Mouse (Mus musculus): ENCODE measurements around the gene Cnpy2.
"Not testable (repeated sequence)": the region's sequence is repeated elsewhere in the genome, so short reads cannot be mapped to it uniquely, and the experiment has no call there.

Gene Cnpy2

DNA sequence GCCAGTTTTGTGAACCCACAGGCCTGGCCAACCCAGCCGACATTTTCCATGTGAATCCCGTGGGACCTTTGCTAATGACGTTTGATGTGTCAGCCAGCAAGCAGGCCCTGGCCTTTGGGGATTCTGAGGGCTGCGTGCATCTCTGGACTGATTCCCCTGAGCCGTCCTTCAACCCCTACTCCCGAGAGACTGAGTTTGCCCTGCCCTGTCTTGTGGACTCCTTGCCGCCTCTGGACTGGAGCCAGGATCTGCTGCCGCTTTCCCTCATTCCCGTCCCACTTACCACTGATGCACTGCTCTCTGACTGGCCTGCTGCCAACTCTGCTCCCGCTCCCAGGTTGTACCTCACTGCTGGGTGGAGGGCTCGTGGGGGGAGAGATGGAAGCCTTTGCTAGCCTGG is 12.1 kb upstream of the Cnpy2 start:
- no peak for ATAC-seq (ENCODE audit: insufficient number of reproducible peaks, low FRiP score, low TSS enrichment)

DNA sequence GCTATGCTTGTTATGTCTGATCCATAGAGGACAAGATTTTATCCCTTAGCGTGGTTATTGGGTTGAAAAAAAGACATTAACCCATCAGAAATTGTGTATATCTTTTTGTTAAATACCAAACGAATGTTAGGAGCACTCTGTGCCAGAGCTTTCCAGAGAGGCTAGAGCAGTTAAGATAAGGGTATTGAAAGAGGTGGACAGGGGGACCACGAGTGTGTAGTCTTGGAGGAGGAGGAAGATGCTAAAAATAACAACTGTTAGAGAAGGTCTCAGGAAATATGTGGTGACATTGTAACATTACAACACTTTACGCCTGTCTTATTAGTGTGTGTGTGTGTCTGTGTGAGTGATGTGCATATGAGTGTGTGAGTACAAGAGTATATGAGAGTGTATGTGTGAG is 11.4 kb upstream of the Cnpy2 start:
- ATAC-seq (ENCODE audit: insufficient number of reproducible peaks, low FRiP score, low TSS enrichment) = no peak

DNA sequence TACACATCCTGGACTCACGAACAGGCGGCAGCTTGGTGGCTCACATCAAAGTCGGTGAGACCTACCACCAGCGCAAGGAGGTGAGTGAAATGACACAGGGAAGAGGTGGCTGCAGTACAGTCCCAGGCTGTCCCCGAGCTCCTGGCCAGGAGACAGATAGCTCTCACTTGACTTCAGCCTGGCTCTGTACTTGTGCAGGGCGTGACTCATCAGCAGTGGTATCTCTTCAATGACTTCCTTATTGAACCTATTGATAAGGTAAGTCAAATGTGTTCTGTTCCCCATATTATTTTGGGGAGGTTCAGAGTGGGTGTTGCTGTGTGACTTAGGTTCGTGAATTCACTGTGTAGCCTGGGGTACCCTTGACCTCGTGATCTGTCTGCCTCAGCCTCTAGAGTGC is 6.7 kb upstream of the Cnpy2 start:
- ATAC-seq (ENCODE audit: insufficient number of reproducible peaks, low FRiP score, low TSS enrichment) = no peak

DNA sequence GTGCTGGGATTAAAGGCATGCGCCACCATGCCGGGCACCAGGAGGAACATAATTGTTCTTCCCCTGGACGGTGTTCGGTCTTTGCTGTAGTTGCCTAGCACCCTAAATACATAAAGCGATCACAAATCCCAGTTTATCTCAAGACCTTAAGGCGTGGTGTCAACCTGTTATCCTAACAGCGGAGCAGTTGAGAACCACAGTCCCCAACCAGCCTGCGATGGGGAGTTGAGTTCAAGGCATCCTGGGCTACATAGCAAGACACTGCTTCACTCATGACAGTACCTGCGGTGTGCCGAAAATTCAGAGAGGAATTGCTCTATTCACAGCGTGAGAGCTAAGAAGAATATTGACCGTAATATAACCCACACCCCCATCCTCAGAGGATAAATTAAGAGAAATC is 618 bp upstream of the Cnpy2 start:
- ATAC-seq (ENCODE audit: insufficient number of reproducible peaks, low FRiP score, low TSS enrichment) = no peak

DNA sequence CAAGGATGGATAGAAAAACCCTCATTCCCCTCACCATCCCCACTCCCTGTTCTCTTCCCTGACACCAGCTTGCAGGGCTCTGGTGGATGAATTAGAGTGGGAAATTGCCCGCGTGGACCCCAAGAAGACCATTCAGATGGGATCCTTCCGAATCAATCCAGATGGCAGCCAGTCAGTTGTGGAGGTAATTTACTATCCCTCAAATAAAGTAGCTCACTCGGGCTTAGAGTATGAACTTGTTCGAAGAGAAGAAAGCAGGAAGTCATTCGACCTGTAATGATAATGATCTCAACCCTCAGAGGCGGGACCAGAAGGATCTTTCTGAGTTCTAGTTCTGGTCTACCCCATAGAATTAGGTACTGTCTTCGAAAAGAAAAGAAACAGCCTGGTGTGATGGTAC is 1.3 kb downstream of the Cnpy2 start:
- ATAC-seq (ENCODE audit: insufficient number of reproducible peaks, low FRiP score, low TSS enrichment) = no peak

DNA sequence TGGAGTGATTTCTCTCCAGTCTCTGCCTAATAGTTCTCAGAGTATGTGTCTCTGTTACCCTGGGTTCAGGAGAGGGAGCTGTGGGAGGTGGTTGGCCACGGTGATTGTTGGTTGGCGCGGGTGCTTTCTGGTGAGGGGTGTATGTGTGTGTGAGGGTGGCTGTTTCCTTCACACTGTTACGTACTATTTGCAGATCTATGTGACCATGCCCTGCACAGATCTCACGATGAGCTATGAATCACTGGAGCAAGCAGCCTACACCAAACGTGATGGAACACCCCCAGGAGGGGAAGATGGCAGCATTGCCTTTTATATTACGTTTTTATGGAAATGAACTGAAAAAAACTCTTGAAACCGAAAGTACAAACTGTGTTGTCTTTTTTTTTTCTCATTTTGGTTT is 4.6 kb downstream of the Cnpy2 start:
- no peak for ATAC-seq (ENCODE audit: insufficient number of reproducible peaks, low FRiP score, low TSS enrichment)

DNA sequence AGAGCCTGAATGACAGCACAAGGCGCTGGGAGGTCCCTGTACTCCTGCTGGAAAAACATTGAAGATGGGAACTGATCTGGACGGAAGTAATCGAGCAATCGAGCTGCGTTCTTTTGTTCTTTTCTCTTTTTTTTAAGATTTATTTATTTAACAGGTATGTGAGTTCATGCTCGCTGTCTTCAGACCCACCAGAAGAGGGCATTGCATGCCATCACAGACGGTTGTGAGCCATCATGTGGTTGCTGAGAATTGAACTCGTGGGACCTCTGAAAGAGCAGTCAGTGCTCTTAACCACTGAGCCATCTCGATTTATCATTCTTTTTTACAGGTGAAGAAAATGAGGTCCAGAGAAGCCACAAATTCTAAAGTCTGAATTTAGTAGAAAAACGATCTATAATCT is 5.4 kb downstream of the Cnpy2 start:
- ATAC-seq (ENCODE audit: insufficient number of reproducible peaks, low FRiP score, low TSS enrichment) = no peak

DNA sequence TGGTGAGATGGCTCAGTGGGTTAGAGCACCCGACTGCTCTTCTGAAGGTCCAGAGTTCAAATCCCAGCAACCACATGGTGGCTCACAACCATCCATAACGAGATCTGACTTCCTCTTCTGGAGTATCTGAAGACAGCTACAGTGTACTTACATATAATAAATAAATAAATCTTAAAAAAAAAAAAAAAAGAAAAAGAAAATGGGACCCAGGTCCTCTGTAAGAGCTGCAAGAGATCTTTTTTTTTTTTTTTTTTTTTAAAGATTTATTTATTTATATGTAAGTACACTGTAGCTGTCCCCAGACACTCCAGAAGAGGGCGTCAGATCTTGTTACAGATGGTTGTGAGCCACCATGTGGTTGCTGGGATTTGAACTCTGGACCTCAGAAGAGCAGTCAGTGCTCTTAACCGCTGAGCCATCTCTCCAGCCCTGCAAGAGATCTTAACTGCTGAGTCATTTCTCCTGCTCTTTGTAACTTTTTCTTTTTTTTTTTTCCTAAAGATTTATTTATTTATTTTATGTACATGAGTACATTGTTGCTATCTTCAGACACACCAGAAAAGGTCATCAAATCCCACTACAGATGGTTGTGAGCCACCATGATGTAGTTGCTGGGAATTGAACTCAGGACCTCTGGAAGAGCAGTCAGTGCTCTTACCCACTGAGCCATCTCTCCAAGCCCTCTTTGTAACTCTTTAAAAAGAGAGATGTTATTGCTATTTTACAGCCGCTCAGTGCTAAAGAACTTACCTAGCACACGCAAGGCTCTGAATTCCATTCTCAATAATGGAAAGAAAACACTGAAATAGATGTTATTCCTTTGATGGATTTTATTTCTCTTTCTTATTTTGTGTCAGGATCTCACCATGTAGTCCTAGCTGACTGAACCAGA is 10.3 kb downstream of the Cnpy2 start:
- ATAC-seq (ENCODE audit: insufficient number of reproducible peaks, low FRiP score, low TSS enrichment) = not testable (repeated sequence)

DNA sequence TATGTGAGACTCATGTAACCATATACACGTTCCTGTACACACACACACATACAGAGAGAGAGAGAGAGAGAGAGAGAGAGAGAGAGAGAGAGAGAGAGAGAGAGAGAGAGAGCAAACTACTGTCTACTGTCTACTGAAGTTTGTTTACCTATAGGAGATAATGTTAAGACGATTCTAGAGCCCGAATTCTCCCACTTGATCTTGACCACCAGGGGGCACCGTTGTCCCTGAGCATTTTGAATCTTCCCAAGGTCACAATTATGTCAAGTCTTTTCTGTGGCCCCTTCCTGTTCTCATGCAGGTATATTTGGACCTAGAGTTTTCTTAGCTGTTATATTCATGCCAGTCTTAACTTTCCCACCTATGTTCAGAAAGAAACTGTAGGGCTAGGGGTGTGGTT is 13.3 kb downstream of the Cnpy2 start:
- no peak for ATAC-seq (ENCODE audit: insufficient number of reproducible peaks, low FRiP score, low TSS enrichment)

DNA sequence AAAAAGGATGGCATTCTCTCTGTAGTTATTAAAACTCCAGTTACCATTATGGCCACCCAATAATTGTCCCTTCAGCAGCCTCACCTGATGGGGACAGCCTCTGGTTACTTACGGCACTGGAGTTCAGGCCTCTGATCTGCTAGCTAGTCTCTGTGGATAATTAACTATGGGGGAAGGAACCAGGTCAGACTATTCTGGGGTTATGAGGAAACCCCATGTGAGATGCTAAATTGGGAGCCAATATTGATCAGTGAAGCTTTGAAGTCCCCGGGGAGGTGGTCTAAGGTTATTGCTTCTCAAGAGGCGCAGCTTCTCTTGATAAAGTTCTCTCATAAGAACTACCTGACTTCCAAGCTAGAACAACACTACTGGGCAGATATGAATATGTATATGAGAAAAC is 13.9 kb downstream of the Cnpy2 start:
- no peak for ATAC-seq (ENCODE audit: insufficient number of reproducible peaks, low FRiP score, low TSS enrichment)

DNA sequence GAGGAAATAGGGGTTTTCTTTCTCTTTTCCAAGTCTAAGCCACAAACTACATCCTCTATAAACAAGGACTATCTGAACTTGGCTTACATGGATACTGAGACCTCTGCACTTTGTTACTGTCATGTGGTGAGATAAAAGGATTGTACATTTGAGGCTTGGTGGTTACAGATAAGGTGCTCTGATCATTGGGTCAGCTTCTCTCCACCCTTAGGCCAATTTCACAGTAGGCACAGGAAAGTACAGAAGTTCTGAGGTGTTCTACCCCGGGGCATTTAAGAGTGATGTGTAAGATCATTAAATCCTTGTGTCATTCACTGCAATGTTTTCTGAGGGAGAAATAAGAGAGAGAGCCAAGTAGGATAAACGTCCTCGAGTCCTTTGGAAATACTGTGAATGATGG is 14.3 kb downstream of the Cnpy2 start:
- ATAC-seq (ENCODE audit: insufficient number of reproducible peaks, low FRiP score, low TSS enrichment) = no peak

DNA sequence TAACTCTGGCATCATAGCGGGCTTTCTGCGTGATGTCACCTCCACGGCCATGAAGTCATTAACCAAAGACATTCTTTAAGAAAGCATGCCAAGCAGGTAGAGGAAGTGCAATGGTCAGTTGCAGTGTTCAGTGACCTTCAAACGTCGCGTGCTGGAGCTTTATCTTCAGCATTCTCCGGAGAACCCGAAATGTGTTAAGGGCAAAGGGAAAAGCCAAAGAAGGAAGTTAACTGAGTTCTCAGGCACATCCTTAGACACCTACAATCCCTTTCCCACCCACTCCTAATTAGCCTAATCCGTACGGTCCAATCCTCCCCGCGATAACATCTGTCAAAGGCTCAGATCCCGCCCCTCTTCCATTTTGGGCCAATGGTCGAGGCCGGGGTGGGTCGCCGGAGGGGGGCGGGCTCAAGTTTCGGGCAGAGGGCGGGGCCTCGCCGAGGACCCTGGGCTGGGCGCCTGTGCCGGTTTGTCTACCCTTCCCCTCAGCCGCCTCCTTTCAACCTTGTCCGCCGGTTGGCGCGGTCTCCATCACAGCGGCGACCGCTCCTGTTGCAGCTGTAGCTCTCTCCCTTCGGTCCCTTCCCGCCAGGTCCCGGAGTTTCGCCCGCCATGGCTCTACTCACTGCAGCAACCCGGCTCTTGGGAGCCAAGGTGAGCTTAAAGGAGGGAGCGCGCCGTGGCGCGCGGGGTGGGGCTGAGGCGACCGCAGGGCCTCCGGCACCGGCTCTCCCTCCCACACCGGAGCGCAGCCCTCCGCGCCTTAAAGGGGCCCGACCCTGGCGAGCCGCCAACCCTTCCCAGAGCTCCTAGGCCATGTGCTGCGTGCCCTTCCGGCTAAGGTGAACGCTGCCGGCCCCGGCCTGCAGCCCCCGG is 15.3 kb downstream of the Cnpy2 start, which contains the start of gene Cs:
Gene Cs (plus strand): TSS at position 429 of the 876 bp plus-strand sequence.
- ATAC-seq (ENCODE audit: insufficient number of reproducible peaks, low FRiP score, low TSS enrichment) = peak; percentile 88

DNA sequence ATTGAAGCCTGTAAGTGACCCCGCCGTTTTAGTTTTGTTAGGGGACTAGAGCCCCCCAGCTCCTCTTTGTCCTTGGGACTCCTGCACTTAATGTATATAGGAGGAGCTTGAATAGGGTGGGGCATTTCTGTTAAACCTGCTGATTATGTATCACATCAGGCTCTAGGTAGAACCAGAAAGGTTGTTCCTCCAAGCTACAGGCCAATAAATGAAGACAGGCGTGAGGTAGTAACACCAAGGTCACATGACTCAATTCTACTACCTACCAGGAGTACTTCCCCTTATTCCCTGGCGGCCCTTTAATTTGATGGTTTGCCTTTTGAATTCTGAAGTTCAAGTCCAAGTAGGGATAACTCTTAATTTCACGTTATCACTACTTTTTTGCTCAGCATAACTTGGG is 16.2 kb downstream of the Cnpy2 start:
- ATAC-seq (ENCODE audit: insufficient number of reproducible peaks, low FRiP score, low TSS enrichment) = no peak

DNA sequence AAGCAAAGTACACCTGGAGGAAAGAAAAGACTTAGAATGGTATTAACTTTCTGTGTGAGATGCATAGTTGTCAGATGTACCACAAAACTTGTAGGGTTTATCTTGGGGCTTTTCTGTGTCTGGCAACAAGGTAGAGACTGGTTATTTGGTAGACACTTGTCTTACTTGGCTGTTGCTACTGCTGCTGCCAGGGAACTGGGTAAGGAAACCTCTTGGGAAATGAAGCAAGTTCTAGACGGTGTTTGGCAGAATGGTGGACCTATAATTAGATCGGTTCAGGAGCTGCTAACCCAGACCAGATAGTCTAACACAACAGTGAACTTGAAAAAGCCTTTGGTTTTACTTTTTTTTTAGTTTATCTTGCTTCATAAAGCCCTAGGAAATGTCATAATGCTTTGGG is 16.7 kb downstream of the Cnpy2 start:
- ATAC-seq (ENCODE audit: insufficient number of reproducible peaks, low FRiP score, low TSS enrichment) = no peak

DNA sequence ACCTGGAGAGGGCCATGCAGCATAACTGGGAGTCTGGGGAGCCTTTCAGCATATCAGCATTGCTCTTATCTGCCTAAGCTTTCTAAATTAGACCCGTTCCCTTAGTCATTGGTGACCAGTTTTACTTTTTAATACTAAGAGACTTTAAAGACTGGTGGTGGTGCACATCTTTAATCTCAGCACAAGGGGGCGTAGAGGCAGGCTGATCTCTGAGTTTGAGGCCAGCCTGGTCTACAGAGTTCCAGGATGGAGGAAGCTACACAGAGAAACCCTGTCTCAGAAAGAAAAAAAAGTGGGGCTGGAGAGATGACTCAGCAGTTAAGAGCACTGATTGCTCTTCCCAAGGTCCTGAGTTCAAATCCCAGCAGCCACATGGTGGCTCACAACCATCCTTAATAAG is 18.0 kb downstream of the Cnpy2 start:
- no peak for ATAC-seq (ENCODE audit: insufficient number of reproducible peaks, low FRiP score, low TSS enrichment)

DNA sequence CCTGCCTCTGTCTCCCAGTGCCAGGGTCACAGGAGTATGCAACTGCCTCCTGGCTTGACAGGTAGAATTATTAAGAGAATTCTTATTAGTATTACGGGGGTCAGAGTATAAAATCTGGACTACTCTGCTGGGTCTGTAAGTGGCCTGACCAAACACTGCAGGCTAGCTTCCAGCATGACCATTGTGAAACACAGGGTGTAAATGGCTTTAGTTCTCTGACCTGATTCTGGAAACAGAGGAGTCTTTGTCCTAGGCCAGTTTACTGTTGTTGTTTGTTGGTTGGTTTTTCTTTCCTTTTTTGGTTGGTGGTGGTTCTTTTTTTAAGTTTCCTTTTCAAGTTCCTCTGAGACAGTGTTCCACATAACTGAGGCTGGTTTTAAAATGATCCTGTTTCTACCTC is 21.2 kb downstream of the Cnpy2 start:
- ATAC-seq (ENCODE audit: insufficient number of reproducible peaks, low FRiP score, low TSS enrichment) = no peak

DNA sequence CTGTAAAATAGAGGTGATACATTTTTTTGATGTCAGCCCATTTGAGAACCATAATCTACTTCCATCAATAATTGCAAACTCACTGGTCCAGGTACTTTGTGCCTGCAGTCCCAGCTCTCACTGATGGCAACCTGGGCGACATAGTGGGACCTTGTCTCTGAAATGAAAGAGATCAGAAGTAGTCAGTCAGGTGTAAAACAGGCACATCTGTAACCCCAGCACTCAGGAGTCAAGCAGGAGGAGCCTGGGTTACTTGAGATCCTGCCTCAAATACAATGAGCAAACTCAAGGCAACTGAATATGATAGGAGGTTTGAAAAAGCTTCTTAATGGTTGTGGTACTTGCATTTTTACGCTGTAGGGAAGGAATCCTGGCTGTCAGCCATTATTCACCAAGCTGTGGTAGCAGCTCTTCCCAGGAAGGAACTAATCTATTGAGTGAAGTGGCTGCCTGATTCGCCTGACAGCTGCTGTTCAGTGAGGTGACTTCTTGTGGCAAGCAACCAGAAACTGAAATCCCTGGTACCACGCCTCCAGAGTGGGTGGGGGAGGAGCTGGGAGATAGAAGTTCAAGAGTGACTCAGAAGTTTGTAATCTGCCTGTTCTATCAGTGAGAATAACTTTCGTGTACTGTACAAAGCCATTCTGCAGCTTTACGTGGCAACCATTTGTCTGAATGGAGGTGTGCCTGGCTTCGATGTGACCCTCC is 22.5 kb downstream of the Cnpy2 start:
- no peak for ATAC-seq (ENCODE audit: insufficient number of reproducible peaks, low FRiP score, low TSS enrichment)

DNA sequence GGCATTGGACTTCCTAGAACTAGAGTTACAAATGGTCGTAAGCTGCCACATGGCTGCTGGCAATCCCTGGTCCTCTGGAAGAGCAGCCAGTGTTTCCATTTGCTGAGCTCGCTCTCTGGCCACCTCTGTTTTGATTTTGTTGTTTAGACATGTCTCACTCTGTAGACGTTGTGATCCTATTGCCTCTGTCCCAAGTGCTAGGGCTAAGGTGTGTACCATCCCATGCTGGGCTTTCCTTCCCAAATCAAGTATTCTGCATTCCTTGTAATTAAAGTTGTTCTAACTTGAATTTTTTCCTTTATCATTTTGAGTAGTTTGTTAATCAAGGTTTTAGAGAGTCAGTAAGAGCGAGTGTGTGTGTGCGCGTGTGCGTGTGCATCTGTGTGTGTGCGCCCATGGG is 25.3 kb downstream of the Cnpy2 start:
- no peak for ATAC-seq (ENCODE audit: insufficient number of reproducible peaks, low FRiP score, low TSS enrichment)

DNA sequence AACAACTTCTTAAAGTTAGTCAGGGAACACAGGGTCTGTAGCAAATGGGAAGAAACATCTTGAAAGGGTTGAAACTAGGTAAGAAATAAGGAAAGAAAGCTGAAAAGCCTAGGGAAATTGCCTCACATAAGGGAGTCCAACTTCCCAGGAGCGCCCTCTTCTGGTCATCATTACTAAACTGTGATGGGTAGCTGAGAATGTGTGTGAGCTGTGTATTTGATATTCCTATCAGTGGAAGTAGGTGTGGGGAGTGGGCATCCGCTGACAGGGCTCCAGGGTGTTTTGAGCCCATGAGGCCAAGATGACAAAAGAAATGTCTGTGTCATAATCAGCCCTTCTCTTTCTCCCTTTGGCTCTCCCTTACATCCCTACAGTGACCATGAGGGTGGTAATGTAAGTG is 36.5 kb downstream of the Cnpy2 start:
- no peak for ATAC-seq (ENCODE audit: insufficient number of reproducible peaks, low FRiP score, low TSS enrichment)

DNA sequence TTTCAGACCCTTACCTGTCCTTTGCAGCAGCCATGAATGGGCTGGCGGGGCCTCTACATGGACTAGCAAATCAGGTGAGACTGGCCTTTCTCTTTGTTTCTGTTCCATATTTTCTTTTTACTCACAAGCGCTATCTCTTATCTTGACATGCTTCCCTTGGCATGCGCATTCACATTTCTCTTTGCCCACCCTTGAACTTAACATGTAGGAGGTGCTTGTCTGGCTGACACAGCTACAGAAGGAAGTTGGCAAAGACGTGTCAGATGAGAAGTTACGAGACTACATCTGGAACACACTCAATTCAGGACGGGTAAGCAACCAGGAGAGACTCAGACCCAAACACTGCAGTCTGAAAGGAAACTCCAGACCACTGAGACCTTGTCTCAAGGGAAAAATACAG is 37.0 kb downstream of the Cnpy2 start:
- no peak for ATAC-seq (ENCODE audit: insufficient number of reproducible peaks, low FRiP score, low TSS enrichment)

DNA sequence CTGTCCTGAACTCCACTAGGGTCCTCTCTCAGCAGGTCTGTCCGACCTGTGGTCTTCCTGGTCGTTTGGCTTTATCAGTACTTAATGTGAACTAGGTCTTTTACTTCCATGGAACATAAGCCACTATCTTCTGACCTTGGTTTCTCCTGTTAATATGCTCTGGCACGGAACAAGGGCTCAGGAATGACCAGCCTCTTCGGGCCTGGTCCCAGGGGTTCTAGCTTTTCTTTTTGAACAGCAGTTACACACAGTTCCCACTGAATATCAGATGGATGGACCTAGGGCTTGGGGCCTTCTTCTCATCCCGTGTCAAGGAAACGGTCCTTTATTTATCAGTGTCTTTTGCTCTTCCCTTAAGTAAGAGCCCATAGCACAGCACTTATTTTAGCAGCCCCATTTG is 39.6 kb downstream of the Cnpy2 start:
- ATAC-seq (ENCODE audit: insufficient number of reproducible peaks, low FRiP score, low TSS enrichment) = no peak

All from cerebellum, adult (tissue).